Mouse (Mus musculus): ENCODE results near the gene Gm49711.
"Not testable (repeated sequence)": the region's sequence is repeated elsewhere in the genome, so short reads cannot be mapped to it uniquely, and the experiment has no call there.

The Gm49711 gene

GRCm38 (mm10) chr16:92060213-92060612, 2.1 kb downstream of the Gm49711 start:
- in situ Hi-C loops (cut with MboI, MseI), result loop anchor here (10.0 to 25.0 kb wide), 2 partner anchors 125 to 1827 kb away; partner anchors contain the start of gene Chaf1b

GRCm38 (mm10) chr16:92061586-92061985, 3.5 kb downstream of the Gm49711 start:
- in situ Hi-C loops (cut with MboI, MseI), result loop anchor here (10.0 to 25.0 kb wide), 2 partner anchors 127 to 1826 kb away; partner anchors contain the start of gene Chaf1b

- in situ Hi-C loops (cut with MboI, MseI), result loop anchor here (10.0 to 25.0 kb wide), 2 partner anchors 128 to 1824 kb away; partner anchors contain the start of gene Chaf1b
These were observed 4.7 kb downstream of the Gm49711 start for GRCm38 (mm10) chr16:92062832-92063231.

DNA sequence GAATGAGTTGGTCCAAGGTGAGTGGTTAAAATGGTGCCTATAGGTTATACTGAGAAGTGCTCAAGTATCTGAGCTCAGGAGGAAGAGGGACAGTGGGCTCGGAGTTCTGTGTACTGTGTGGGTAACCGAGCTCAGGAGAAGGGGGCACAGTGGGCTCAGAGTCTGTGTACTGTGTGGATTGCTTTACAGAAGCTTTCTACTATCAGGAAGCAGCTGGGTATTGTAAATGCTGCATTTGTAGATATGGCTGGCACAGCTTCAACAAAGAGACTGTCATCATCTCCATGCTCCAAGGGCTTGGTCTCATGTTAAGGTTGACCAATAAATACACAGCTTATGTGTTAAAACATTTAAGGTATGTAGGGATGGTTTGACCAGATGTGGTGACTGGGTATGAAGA, 6.7 kb downstream of the Gm49711 start:
- in situ Hi-C loops (cut with MboI, MseI), result loop anchor here (10.0 to 25.0 kb wide), 2 partner anchors 130 to 1822 kb away; partner anchors contain the start of gene Chaf1b

DNA sequence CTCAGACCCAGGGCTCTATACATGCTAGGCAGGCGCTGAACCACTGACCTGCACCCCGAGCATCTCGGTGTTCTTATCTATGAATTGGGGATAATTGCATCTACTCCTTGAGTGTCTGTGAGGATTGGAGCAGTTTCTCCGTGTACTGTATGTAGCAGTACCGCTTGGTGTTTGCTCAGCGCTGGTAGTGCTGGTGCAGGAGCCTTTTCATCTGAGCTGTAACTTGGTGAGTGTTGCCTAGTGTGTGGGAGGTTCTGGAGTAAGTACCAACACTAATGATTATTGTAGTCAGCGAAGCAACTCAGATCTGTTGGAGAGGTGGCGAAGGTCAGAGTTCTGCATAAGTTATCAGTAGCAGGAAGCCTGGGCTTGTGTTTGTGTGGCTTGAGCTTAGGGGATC, 12.2 kb downstream of the Gm49711 start:
- in situ Hi-C loops (cut with MboI, MseI), result loop anchor here (25.0 kb wide), 1 partner anchor 1817 kb away; the partner anchor contains the start of gene Chaf1b

- in situ Hi-C loops (cut with MboI, MseI), result no loop called here
These were observed 18.7 kb downstream of the Gm49711 start for GRCm38 (mm10) chr16:92076797-92077196.

DNA sequence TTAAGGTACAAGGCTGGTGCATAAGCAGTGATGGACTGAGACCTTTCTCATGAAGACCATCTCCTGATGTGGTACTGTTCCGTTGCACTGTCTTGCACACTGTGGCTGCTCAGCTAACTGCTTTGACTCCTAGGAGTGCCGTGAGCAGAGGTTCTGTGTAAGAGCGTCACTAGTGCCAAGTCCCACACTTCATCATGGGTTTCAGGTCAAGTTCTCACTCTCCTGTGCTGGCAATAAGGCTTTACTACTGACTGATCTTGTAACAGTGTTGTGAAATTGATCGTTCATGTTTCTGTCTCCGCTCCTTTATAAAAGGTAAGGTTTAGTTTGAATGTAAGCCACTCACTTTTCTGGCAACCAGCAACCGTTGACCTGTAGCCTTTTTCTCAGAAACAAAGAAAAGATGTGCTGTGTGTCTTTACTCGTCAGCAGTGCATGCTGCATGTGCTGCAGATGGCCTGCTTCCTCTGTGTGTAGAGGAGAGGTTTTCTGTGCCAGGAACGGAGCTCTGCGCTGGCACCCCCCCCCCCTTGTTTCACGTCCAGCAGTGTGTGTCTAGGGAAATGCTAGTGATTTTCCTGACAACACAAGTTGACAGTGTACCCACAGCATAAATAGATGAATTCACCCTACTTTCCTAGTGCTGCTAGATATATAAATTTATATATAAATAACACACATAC, 25.8 kb downstream of the Gm49711 start:
- in situ Hi-C loops (cut with MboI, MseI), result no loop called here

DNA sequence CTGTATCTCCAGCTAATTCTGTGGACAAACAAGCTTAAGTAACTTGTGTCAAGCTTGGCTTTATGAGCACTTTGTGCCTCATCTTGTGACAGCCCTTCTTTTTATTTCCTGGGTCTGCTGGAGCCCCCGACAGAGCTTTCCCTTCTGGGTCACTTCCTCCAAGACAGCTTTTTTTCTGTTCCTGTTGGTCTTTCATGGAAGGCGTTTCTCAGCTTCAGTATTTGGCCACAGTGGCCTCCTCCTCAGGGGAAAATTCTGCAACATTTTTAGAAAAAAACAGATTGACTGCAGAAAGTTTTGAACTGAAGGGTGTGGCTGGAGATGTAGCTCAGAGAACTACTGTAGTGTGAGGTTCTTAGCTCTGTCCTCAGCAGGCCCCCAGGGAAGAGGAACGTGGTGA, 31.1 kb downstream of the Gm49711 start:
- in situ Hi-C loops (cut with MboI, MseI), result no loop called here

GRCm38 (mm10) chr16:92091876-92092275, 33.8 kb downstream of the Gm49711 start:
- in situ Hi-C loops (cut with MboI, MseI), result no loop called here

DNA sequence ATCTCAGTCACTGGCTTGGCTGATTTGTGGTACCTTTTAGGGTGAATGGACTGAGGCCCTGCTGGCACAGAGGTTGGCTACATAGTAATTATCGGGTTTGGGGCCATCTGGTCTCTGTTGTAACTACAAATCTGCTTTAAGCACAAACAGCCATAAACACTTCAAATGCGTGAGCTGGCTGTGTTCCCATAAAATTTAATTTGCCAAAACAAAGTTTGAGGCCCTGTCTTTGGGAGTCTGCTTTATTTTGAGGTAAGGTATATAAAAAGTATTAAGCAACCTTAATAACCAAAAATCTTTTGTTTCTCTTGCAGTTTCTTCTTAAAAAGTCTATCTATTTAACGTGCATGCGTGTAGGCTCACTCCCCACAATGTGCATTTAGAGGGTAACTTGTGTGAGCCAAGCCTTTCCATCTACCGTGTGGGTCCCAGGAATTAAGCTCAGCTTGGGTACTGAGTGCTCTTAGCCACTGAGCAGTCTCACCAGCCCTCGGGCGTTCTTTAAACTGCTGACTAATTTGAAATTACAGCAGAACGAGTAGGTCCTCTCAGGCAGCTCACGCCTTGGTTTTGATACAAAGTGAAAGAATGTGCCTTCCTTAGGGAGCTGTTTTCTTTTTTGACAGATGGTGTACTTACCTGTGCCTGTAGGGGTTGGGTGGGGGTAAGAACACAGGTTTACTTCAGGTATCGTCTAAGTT, 40.4 kb downstream of the Gm49711 start:
- in situ Hi-C loops (cut with MboI, MseI), result no loop called here

GRCm38 (mm10) chr16:92099598-92099997, 41.5 kb downstream of the Gm49711 start:
- in situ Hi-C loops (cut with MboI, MseI), result no loop called here

- in situ Hi-C loops (cut with MboI, MseI), result no loop called here
These were observed 42.0 kb downstream of the Gm49711 start for GRCm38 (mm10) chr16:92100111-92100510.

DNA sequence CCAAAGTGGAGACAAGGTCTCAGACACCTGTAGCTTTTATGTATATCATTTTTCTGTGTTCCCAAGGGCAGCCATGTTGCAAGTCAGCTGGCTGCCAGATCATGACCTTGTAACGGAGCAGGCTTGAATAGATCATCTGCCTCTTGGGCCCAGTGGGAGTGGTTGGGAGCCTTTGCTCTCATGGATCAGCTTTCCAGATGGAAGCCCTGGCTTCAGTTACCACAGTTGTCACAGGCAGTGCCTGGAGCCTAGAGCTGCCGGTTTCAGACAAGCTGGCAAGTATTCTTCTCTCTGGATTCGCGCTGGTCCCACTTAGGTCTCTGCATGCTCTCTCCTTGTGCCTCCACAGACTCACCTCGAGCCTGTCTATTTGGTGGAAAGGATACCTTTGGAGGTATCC, 44.0 kb downstream of the Gm49711 start:
- in situ Hi-C loops (cut with MboI, MseI), result no loop called here

GRCm38 (mm10) chr16:92102931-92103330, 44.8 kb downstream of the Gm49711 start:
- in situ Hi-C loops (cut with MboI, MseI), result not testable (repeated sequence)

- in situ Hi-C loops (cut with MboI, MseI), result no loop called here
These were observed 45.6 kb downstream of the Gm49711 start for GRCm38 (mm10) chr16:92103572-92104331.

DNA sequence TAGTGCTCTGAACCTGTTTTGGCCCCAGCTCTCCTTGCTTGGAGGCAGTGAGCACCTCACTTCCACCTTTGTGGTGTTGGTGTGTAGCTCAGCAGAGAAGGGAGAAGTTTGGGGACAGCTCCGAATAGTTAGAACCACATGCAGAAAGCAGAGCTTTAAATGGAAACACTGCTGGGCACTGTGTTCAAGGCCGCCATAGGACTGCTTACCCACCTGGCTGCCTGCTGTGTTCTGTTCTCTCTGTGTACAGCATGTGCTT, 46.1 kb downstream of the Gm49711 start:
- in situ Hi-C loops (cut with MboI, MseI), result no loop called here

- in situ Hi-C loops (cut with MboI, MseI), result no loop called here
These were observed 46.8 kb downstream of the Gm49711 start for GRCm38 (mm10) chr16:92104951-92105350.

- in situ Hi-C loops (cut with MboI, MseI), result no loop called here
These were observed 47.5 kb downstream of the Gm49711 start for GRCm38 (mm10) chr16:92105631-92106030.

DNA sequence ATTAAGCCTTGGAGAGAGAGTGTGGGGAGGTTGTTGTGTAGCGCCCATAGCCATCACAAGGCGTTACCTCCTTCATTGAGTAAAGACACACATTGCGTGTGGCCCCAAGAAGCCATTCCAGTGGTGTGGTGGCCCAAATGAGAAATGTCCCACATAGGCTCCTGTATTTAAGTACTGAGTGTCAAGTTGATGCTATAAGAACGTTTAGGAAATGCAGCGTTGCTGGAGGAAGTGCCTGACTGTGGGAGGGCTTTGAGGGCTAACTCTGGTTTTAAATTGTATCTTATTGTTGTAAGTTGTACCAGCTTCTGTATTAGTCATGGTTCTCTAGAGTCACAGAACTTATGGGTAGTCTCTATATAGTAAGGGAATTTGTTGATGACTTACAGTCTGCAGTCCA, 49.2 kb downstream of the Gm49711 start:
- in situ Hi-C loops (cut with MboI, MseI), result no loop called here

DNA sequence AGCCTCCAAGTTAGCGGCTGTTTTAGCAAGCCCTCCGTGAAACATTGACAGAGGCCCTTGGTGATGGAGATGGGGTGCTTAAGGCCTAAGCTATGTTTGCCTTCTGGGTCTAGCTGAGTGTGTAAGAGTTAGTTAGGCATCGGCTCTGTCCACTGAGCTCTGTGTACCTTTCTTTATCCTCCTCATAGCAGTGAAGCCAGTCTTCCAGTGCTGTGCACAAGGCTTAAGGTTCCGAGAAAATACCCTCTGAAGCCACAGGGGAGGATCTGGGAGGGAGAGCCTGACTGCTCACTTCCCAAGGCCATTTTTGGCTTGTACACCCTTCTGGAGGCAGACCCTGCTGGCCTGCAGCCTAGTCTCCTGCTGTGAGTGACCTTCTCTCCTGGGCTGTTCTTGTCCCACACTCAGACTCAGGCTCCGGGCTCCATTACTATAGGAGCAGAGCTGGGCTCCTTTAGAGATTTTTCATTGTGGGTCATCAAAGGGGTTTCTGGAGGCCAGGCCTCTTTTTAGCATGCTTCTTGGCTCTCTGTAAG, 56.7 kb downstream of the Gm49711 start:
- in situ Hi-C loops (cut with MboI, MseI), result no loop called here

DNA sequence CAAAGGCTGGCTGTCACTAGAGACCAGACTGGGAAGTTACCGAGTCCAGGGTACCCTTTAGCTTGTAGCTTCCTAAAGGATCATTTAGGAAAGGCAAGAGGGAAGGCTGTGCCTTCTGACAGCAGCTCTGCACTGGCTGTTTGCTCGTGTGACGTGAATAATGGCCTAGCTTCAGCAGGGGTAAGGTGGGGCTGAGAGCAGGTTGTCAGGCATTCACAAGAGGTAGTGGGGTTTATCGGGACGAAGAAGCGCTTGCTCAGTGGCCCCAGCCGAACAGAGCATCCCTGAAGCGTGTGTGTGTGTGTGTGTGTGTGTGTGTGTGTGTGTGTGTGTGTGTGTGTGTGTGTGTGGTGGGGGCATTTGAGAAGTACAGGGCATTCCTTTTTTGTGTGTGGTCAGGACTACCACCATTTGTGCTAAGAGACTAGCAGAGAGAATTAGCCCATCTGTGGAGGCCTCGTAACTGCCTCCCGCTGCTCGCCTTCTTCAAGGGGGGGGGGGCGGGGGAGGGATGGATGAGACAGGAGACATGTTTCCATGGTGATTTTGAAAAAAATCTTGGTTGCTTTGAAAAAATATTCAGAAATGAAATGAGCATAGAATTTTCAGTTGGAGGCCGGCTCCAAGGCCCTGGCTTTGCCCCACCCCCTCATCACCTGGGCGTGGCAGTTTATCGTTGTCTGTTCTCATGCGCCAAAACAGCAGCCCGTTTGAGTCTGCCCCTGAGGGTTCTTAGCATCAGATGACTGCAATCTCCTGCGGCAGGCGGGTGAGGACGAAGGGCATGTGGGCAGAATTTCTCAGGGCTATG, 57.7 kb downstream of the Gm49711 start:
- in situ Hi-C loops (cut with MboI, MseI), result no loop called here
